Mouse (Mus musculus): Measurements from ENCODE around the gene St6galnac3. TPM values are rescaled to one million over a fixed set of nuclear protein-coding genes. Genes with fewer than 3 reads are reported as not detected.

St6galnac3 gene
- total RNA-seq, 2 experiments from 2014 or later = 8.5 to 14.8 TPM

DNA sequence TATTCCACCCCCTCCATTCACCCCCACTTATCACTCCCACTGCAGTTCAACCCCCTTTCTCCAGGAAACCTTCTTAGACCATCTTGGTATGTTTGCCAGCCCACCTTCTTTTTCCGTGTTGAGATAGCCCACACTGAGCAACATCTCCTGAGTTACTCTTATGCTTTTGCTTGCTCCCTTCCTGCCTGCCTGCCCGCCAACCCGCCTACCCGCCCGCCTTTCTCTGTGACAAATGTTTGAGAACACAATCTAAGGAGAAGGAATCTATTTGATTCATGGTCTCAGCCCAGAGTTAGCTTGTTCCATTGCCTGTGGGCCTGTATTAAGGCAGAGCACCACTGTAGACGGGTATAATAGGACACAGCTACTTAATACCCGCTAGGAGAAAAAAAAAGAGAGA lies 531.9 kb downstream of the St6galnac3 start:
- DNase-seq = no peak
- intact Hi-C loops (cut with DNase I) = no loop called here

DNA sequence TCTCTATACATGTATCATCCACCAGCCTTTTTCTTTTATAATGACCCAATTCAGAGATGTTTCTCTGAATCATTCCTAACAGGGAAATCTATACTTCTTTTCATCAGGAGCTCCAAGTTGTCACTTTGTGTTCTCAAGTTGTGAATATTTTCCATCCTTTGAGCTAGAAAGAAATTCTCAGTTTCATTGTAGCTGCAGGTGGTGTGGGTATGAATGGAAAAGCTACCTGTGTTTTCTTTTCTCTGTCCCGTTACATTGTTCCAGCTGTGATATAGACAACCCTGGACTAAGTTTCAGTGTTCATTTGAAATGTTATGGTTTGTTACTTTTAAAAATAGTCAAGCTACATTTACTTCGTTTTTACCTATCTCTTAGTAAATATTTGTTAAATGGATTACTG lies 534.2 kb downstream of the St6galnac3 start:
- no peak for DNase-seq
- intact Hi-C loops (cut with DNase I) = no loop called here

DNA sequence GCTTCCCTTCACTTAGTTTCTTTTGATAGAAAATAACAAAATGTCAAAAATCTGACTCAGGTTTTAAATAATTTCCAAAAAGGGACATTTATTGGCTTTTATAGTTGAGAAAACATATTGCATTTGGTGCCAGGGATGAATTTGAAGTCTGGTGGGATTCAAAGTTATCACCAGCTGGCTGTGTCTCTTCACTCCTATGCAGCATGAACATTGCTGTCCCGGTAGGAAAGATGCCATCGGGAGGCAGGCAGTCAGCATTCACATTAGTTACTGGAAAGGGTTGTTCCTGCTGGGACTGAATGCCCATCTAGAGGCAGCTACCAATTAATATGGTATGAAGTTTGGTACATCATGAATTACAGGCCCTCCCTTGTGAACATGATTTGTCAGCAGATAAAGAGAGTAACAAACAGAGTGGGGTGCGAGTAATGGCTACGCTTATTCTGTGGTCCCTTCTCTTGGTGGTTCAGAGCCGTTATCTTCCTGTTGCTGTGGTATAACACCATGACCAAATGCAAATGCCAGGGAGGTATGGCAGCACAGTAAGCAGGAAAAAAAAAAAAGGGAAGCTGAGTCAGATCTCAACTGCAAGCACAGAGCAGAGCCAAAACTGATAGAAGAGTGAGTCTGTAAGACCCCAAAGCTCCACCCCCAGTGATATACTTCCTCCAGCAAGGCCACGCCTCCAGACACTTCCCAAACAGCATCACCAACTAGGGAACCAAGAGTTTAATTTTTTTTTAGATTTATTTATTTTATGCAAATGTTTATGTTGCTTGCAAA lies 535.1 kb downstream of the St6galnac3 start:
- intact Hi-C loops (cut with DNase I) = no loop called here
- no peak for DNase-seq

DNA sequence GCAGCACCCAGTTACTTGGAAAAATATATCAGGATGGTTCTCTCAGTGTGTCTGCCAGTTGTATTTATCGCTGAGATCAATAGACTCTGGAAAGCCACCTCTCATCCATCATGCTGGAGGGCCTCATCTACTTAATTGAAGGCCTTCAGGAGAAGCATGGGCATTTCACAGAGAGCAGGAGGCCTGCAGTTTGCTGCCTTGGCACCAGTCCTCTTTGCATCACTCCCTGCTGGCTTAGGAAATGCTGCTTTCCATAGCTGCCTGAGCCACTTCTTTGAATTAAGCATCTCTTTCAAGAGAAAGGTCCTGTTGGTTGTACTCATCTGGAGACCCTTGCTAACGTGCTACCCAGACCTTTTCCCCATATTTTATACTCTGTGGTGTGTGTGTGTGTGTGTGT lies 536.8 kb downstream of the St6galnac3 start:
- no peak for DNase-seq
- intact Hi-C loops (cut with DNase I) = no loop called here

DNA sequence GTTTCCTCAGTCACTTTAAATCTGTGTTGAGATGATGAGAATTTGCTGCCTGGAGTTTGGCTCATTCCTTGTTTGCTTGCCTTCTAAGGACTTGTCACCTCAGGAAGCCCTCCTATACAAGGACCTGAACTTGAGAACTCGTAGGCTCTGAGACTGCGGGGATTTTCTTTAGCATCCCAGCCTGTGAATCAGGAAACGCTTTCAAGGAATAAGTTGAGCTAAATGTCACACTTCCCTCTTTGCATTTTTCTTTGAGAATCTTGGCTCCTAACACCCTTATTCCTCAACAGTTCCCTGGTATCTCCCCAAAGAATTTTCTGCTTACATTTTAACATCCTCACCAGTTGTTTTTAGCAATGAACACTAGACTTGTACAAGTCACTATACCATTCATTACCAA lies 539.9 kb downstream of the St6galnac3 start:
- intact Hi-C loops (cut with DNase I) = no loop called here
- DNase-seq = no peak

DNA sequence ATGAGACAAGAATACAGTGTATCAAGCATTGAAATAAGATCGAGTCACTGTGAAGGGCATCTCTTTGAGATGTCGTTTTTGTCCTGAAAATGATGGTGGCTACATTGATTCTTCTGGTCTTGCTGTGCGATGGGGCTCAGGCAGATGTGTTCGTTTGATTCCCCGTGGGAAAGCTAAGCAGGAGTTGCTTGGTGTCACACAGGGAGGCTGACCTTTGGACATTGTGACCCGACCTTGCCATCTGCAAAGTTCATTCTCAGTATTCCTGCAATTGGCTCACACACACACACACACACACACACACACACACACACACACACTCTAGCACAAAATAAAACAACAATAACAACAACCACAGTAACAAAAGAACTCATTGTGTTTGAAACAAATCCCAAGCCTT lies 543.7 kb downstream of the St6galnac3 start:
- intact Hi-C loops (cut with DNase I) = no loop called here

DNA sequence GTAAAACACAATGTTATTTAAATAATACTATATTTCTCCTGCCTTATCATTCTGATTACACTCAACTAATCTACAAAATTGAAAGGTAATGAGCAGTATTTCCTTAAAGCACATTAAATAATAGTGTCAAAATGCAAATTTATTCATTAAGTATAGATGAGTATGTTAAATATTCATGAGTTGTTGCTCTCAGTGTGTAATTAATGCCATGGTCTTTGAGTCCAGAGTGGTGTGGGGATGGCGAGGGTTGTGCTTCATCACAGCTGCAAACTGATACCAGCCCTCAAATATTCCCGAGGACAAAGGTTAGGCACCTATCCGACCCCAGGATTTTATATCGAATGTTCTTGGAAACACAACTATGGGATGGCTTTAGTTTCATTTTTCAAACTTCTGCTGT lies 548.2 kb downstream of the St6galnac3 start:
- no peak for DNase-seq
- intact Hi-C loops (cut with DNase I) = no loop called here

More for the DNA sequence above, 543.7 kb downstream of the St6galnac3 start:
- no peak for DNase-seq

DNA sequence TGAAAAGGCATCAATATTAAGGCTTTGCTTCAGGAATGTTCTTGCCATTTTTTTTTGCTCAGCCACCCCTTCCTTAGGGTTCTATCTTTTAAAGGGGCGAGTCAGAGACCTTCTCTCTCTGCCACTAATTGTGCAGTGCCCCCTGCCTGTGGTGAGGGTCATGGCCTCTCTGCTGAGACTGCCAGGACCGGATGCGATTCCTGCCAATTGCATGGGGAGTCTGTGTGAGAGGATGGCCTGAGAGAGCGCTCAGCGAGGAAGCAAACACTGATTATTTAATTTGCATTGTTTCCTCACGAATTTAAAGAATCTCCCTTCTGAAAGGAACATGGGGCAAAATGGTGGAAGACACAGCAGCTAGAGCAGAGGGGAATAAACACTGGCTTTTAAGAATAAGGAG lies 548.6 kb downstream of the St6galnac3 start:
- no peak for DNase-seq
- intact Hi-C loops (cut with DNase I) = no loop called here

DNA sequence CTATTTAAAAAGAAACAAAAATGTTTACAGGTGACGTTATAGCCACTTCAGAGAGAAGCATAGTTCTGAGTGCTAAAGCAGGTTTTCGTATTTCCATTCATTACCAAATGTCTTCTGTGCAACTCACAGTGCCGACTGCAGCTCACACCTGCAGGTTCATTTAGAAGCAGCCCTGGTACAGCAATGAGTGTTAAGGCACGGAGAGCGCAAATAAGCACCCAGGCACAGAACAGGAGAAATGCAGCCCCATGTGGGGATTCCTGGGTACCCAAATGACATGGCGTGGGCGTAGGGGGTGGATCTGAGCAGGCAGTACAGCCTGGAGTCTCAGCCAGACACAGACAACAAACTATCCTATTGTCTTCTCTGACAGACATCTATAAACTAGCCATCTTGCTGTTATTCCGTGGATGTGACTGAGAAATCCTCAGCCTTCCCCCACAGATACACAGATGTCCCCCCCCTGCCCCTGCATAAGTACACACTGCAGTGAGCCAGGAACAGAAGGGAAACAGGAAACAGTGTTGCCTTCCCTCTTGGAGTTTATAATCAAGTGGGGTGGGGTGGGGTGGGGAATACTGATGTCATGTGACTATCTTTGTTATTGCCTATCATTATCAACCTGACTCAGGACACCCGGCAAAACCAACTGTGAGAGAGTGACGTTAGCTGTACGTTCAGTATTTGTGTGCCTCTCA lies 550.5 kb downstream of the St6galnac3 start:
- intact Hi-C loops (cut with DNase I) = no loop called here
- DNase-seq = no peak

DNA sequence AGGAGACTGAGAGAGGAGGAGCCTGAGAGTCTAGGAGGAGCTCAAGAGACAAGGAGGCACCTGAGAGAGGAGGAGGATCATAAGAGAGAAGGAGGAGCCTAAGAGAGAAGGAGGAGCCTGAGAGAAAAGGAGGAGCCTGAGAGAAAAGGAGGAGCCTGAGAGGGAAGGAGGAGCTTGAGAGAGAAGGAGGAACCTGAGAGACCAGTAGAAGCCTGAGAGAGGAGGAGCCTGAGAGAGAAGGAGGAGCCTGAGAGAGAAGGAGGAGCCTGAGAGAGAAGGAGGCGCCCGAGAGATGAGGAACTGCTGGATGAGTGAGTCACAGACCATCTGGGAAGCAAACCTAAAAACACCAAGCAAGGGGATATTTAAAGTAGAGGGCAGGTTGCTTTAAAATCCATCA lies 551.4 kb downstream of the St6galnac3 start:
- DNase-seq = no peak
- intact Hi-C loops (cut with DNase I) = no loop called here

DNA sequence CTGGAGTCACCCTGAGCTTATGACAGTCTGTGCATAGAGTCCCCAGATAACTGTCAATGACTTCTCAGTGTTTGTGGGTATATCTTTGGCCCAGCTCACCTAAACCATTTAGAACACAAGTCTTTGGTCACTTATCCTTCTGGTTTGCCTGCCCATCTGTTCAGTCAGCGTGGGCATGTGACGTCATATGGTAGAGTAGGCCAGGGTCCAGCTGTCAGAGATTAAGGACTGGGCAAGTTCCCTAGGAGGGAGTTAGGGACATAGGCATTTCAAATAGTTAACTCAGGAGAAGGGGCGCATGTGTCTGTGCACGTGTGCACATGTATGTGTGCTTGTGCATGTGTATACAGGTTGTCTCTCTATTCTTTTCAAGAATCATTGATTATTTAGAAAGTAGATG lies 554.8 kb downstream of the St6galnac3 start:
- intact Hi-C loops (cut with DNase I) = no loop called here
- no peak for DNase-seq

DNA sequence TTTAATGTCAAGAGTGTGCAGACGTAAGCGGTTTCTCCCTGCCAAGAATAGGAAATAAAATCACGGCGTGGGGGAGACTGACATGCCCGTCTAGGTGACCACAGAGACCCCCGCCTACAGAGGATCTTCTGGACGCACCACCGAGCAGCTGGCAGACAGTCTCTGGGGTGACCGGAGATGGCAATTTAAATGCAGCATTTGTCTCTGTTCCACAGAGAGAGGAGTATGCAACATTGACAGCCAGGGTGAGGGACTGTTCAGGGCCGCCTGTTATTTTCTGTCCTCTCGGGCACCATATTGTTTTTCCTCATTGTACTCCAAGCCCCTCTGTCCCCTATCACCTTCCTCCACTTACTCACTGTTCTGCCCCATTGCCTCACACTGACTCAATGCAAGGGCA lies 555.2 kb downstream of the St6galnac3 start:
- DNase-seq = no peak
- intact Hi-C loops (cut with DNase I) = no loop called here

DNA sequence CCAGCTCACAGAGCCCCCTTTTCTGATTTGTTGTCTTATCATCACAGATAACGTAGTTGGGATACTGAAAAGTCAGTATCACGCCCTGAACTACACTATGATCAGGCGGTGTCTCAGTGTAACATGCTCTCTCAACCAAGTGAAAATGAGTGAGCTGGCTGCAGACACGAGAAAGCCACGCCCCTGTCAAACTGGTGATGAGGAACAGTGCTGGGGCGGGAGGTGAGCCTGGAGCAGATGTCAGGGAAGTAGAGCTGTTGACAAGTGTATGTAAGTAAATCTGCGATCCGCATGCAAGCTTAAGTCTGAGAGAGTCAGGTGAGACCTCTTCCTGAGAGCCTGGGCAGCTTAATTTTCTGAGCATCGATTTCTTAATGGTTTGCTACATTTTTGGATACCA lies 563.3 kb downstream of the St6galnac3 start:
- intact Hi-C loops (cut with DNase I) = no loop called here

DNA sequence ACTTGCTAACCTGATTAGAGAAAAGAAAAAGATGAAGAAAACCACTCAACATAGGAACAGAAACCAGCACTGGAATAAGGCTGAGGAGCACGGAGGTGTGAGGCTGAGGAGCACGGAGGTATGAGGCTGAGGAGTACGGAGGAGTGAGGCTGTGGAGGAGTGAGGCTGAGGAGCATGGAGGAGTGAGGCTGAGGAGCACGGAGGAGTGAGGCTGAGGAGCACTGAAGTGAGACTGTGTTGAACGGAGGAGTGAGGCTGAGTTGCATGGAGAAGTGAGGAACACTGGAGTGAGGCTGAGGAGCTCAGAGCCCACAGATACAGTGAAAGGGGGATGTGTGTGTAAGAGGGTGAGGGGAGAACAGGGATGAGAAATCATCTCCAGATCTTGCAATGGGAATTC lies 564.3 kb downstream of the St6galnac3 start:
- no peak for DNase-seq

More for the DNA sequence above, 563.3 kb downstream of the St6galnac3 start:
- DNase-seq = no peak

DNA sequence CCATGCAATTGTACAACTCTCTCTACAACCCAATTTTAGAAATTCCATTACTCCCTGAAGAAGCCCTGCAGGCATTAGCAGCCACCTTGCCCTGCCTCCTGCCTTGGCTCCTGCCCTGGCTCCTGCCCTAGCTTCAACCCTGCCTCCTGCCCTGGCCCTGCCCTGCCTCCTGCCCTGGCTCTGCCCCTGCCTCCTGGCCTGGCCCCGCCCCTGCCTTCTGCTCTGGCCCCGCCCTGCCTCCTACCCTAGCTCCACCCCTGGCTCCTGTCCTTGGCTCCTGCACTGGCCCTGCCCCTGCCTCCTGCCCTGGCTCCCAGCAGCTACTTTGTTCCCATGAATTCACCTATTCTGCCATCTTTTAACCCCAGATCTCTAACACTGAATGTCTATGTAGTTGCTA lies 576.1 kb downstream of the St6galnac3 start:
- intact Hi-C loops (cut with DNase I) = no loop called here
- peak in 1 of 2 experiments; percentile 4 for DNase-seq

More for the DNA sequence above, 564.3 kb downstream of the St6galnac3 start:
- intact Hi-C loops (cut with DNase I) = no loop called here

Small RNA genes lying within 50 kb of the gene (microRNA-seq; reads per million reads assigned to microRNA genes)
- gene Gm27405 = 0 reads per million in 2 experiments

Other genes starting within 250 kb of the St6galnac3 start
- gene Asb17, start 119.0 kb upstream of the St6galnac3 start, total RNA-seq (2021) = not detected
- gene Msh4, start 181.0 kb upstream of the St6galnac3 start, total RNA-seq (2021) = under 1 TPM; 0.20 to 0.22 TPM
- 100 to 1,000 TPM; 102 to 110 TPM for gene Rabggtb, start 187.8 kb upstream of the St6galnac3 start, total RNA-seq (2021)
- 100 to 1,000 TPM; 859 to 893 TPM for gene Acadm, start 219.5 kb upstream of the St6galnac3 start, total RNA-seq (2021)
- under 1 TPM; 0.22 to 0.31 TPM for gene Slc44a5, start 248.3 kb upstream of the St6galnac3 start, total RNA-seq (2021)

All from heart, postnatal 10 days (tissue).